Mouse (Mus musculus) erythroblast, embryonic 14.5 days (primary cell): ENCODE measurements around the gene Apod.

Experiments used
- GATA1 ChIP-seq: IDR thresholded peaks from 2 replicates; pipeline ENCODE4 v1.6.1; 2012; ENCODE audit warnings: low read length, inconsistent platforms, mixed read lengths
- TAL1 ChIP-seq: IDR thresholded peaks from 3 replicates; pipeline ENCODE4 v1.6.1; 2012; ENCODE audit warnings: low read length, inconsistent platforms, mixed read lengths

- no peak for TF ChIP-seq GATA1
- TF ChIP-seq TAL1, result no peak
These were observed 40.0 kb upstream of the Apod start for GRCm38 (mm10) chr16:31354341-31355329.
